Mouse (Mus musculus): ENCODE data around the gene Dtnb. TPM values are rescaled to one million over a fixed set of nuclear protein-coding genes. Genes with fewer than 3 reads are reported as not detected.

Gene Dtnb
- total and polyA plus RNA-seq, 3 experiments: 0.38 to 13.1 TPM; not detected in 1

GRCm38 (mm10) chr12:3776015-3776414, 203.8 kb downstream of the Dtnb start:
- no peak for ATAC-seq (ENCODE audit: extremely low read depth, insufficient number of reproducible peaks, low FRiP score, poor library complexity, severe bottlenecking)

GRCm38 (mm10) chr12:3777682-3778081, 205.5 kb downstream of the Dtnb start:
- Histone ChIP-seq H3K9me3 (replicated peaks) (no peaks in the 10 kb centered on the region), H3K36me3 (replicated peaks) (no peaks in the 10 kb centered on the region), H3K4me3 (ENCODE audit: low read depth, low read length) (no peak overlapping the region), H3K4me1 (ENCODE audit: insufficient read depth, low read depth, low read length) (peaks cover 7% of the 10 kb centered on the region), H3K27me3 (ENCODE audit: insufficient read depth, low read length) (peaks cover 10% of the 10 kb centered on the region; the same call in 1 of the 2 replicates)
- no peak for TF ChIP-seq POLR2AphosphoS5 (IDR thresholded peaks at IDR 0.05; ENCODE audit: insufficient replicate concordance, low read depth, low read length)
- no peak for TF ChIP-seq GATA1 (IDR thresholded peaks at IDR 0.05; ENCODE audit: borderline replicate concordance, low read length)
- no peak for TF ChIP-seq CTCF (IDR thresholded peaks at IDR 0.05; ENCODE audit: low read depth, low read length)
- TF ChIP-seq TAL1 (conservative IDR thresholded peaks at IDR 0.05; ENCODE audit: low read depth, low read length): no peak
- TF ChIP-seq GATA2 (IDR thresholded peaks at IDR 0.05; ENCODE audit: borderline replicate concordance, low read depth, low read length): no peak
- ATAC-seq (ENCODE audit: extremely low read depth, insufficient number of reproducible peaks, low FRiP score, poor library complexity, severe bottlenecking) (no peak), DNase-seq (ENCODE audit: low spot score) (no peak)

More at GRCm38 (mm10) chr12:3776015-3776414, 203.8 kb downstream of the Dtnb start:
- Histone ChIP-seq H3K9me3 (replicated peaks) (no peaks in the 10 kb centered on the region), H3K36me3 (replicated peaks) (no peaks in the 10 kb centered on the region), H3K27me3 (ENCODE audit: insufficient read depth, low read length) (peaks cover 10% of the 10 kb centered on the region; the same call in 1 of the 2 replicates), H3K4me1 (ENCODE audit: insufficient read depth, low read depth, low read length) (peaks cover 2% of the 10 kb centered on the region), H3K4me3 (ENCODE audit: low read depth, low read length) (no peak overlapping the region)
- TF ChIP-seq CTCF (IDR thresholded peaks at IDR 0.05; ENCODE audit: low read depth, low read length): no peak
- DNase-seq (ENCODE audit: low spot score): no peak

GRCm38 (mm10) chr12:3778286-3778685, 206.1 kb downstream of the Dtnb start:
- TF ChIP-seq GATA1 (IDR thresholded peaks at IDR 0.05; ENCODE audit: borderline replicate concordance, low read length): no peak
- TF ChIP-seq GATA2 (IDR thresholded peaks at IDR 0.05; ENCODE audit: borderline replicate concordance, low read depth, low read length): no peak
- no peak for TF ChIP-seq TAL1 (conservative IDR thresholded peaks at IDR 0.05; ENCODE audit: low read depth, low read length)
- TF ChIP-seq POLR2AphosphoS5 (IDR thresholded peaks at IDR 0.05; ENCODE audit: insufficient replicate concordance, low read depth, low read length): no peak
- no peak for TF ChIP-seq CTCF (IDR thresholded peaks at IDR 0.05; ENCODE audit: low read depth, low read length)
- H3K4me1 ChIP-seq (ENCODE audit: insufficient read depth, low read depth, low read length): peaks cover 7% of the 10 kb centered on the region
- no peaks in the 10 kb centered on the region for H3K9me3 ChIP-seq (replicated peaks)
- no peak for ATAC-seq (ENCODE audit: extremely low read depth, insufficient number of reproducible peaks, low FRiP score, poor library complexity, severe bottlenecking)
- H3K36me3 ChIP-seq (replicated peaks): no peaks in the 10 kb centered on the region
- H3K27me3 ChIP-seq (ENCODE audit: insufficient read depth, low read length): peaks cover 8% of the 10 kb centered on the region; the same call in 1 of the 2 replicates
- no peak for DNase-seq (ENCODE audit: low spot score)
- no peak overlapping the region for H3K4me3 ChIP-seq (ENCODE audit: low read depth, low read length)

GRCm38 (mm10) chr12:3779639-3780038, 207.5 kb downstream of the Dtnb start:
- Histone ChIP-seq H3K4me1 (ENCODE audit: insufficient read depth, low read depth, low read length) (peaks cover 7% of the 10 kb centered on the region), H3K9me3 (replicated peaks) (no peaks in the 10 kb centered on the region), H3K36me3 (replicated peaks) (no peaks in the 10 kb centered on the region), H3K27me3 (ENCODE audit: insufficient read depth, low read length) (peaks cover 9% of the 10 kb centered on the region; the same call in 1 of the 2 replicates), H3K4me3 (ENCODE audit: low read depth, low read length) (no peak overlapping the region)
- ATAC-seq (ENCODE audit: extremely low read depth, insufficient number of reproducible peaks, low FRiP score, poor library complexity, severe bottlenecking) (no peak), DNase-seq (ENCODE audit: low spot score) (no peak)
- TF ChIP-seq TAL1 (conservative IDR thresholded peaks at IDR 0.05; ENCODE audit: low read depth, low read length): no peak

- Histone ChIP-seq H3K36me3 (replicated peaks) (no peaks in the 10 kb centered on the region), H3K4me3 (ENCODE audit: low read depth, low read length) (no peak overlapping the region), H3K4me1 (ENCODE audit: insufficient read depth, low read depth, low read length) (peaks cover 7% of the 10 kb centered on the region), H3K27me3 (ENCODE audit: insufficient read depth, low read length) (peaks cover 9% of the 10 kb centered on the region; the same call in 1 of the 2 replicates), H3K9me3 (replicated peaks) (no peaks in the 10 kb centered on the region)
- TF ChIP-seq TAL1 (conservative IDR thresholded peaks at IDR 0.05; ENCODE audit: low read depth, low read length): no peak
- no peak for TF ChIP-seq CTCF (IDR thresholded peaks at IDR 0.05; ENCODE audit: low read depth, low read length)
- no peak for TF ChIP-seq GATA2 (IDR thresholded peaks at IDR 0.05; ENCODE audit: borderline replicate concordance, low read depth, low read length)
- no peak for TF ChIP-seq POLR2AphosphoS5 (IDR thresholded peaks at IDR 0.05; ENCODE audit: insufficient replicate concordance, low read depth, low read length)
- no peak for TF ChIP-seq GATA1 (IDR thresholded peaks at IDR 0.05; ENCODE audit: borderline replicate concordance, low read length)
- no peak for DNase-seq (ENCODE audit: low spot score)
- ATAC-seq (ENCODE audit: extremely low read depth, insufficient number of reproducible peaks, low FRiP score, poor library complexity, severe bottlenecking): peak; percentile 52; the same call in 1 of the 2 replicates
Measured at GRCm38 (mm10) chr12:3780405-3780891, 208.3 kb downstream of the Dtnb start.

GRCm38 (mm10) chr12:3780931-3781471, 208.8 kb downstream of the Dtnb start:
- peaks cover 7% of the 10 kb centered on the region for H3K4me1 ChIP-seq (ENCODE audit: insufficient read depth, low read depth, low read length)
- peaks cover 9% of the 10 kb centered on the region; the same call in 1 of the 2 replicates for H3K27me3 ChIP-seq (ENCODE audit: insufficient read depth, low read length)
- H3K9me3 ChIP-seq (replicated peaks): no peaks in the 10 kb centered on the region
- ATAC-seq (ENCODE audit: extremely low read depth, insufficient number of reproducible peaks, low FRiP score, poor library complexity, severe bottlenecking): no peak
- H3K4me3 ChIP-seq (ENCODE audit: low read depth, low read length): no peak overlapping the region
- TF ChIP-seq TAL1 (conservative IDR thresholded peaks at IDR 0.05; ENCODE audit: low read depth, low read length) (no peak), GATA1 (IDR thresholded peaks at IDR 0.05; ENCODE audit: borderline replicate concordance, low read length) (no peak), CTCF (IDR thresholded peaks at IDR 0.05; ENCODE audit: low read depth, low read length) (no peak), GATA2 (IDR thresholded peaks at IDR 0.05; ENCODE audit: borderline replicate concordance, low read depth, low read length) (no peak), POLR2AphosphoS5 (IDR thresholded peaks at IDR 0.05; ENCODE audit: insufficient replicate concordance, low read depth, low read length) (no peak)
- DNase-seq (ENCODE audit: low spot score): no peak
- H3K36me3 ChIP-seq (replicated peaks): no peaks in the 10 kb centered on the region
